Mouse (Mus musculus): ENCODE data around the gene Nelfb. TPM values are rescaled to one million over a fixed set of nuclear protein-coding genes. Genes with fewer than 3 reads are reported as not detected.
"Not testable (repeated sequence)": the region's sequence is repeated elsewhere in the genome, so short reads cannot be mapped to it uniquely, and the experiment has no call there.

Nelfb gene
- 99.9 and 102 TPM in 2 replicates for polyA plus RNA-seq (2015; fragmentation: Nextera tagmentation; extraction: Ambion mirVana)

- ATAC-seq, result peak; percentile 95
- under 1% methylated on average over 44 of the region's 44 CpGs for WGBS
Measured at GRCm38 (mm10) chr2:25211121-25211670, at the start of gene Nelfb. Gene Nelfb, minus strand, starts transcription at chr2:25211489.

GRCm38 (mm10) chr2:25258887-25259286 is 47.6 kb upstream of the Nelfb start:
- Histone ChIP-seq H3K27me3 (replicated peaks; ENCODE audit: control insufficient read depth, insufficient read depth, low read length) (peaks cover 3% of the 10 kb centered on the region; the same call in 1 of the 2 replicates), H3K9ac (ENCODE audit: low read depth, low read length) (no peak overlapping the region), H3K27ac (ENCODE audit: low read length) (no peak overlapping the region), H3K4me2 (ENCODE audit: low read depth, low read length) (no peak overlapping the region), H3K9me3 (ENCODE audit: control insufficient read depth, low read length) (no peaks in the 10 kb centered on the region), H3K4me3 (ENCODE audit: low read length) (no peak overlapping the region), H3K4me1 (ENCODE audit: control insufficient read depth, insufficient read depth, low read length) (peaks cover 23% of the 10 kb centered on the region), H3K36me3 (ENCODE audit: control insufficient read depth, insufficient read depth, low read length) (no peaks in the 10 kb centered on the region)
- ATAC-seq, result no peak
- WGBS, result 66% methylated on average over 2 of the region's 2 CpGs

More at GRCm38 (mm10) chr2:25211121-25211670, at the start of gene Nelfb:
- H3K9ac ChIP-seq (ENCODE audit: low read depth, low read length), result peak within 1 kb of the TSS; percentile 97
- H3K4me3 ChIP-seq (ENCODE audit: low read length), result peak within 1 kb of the TSS; percentile 96
- H3K36me3 ChIP-seq (ENCODE audit: control insufficient read depth, insufficient read depth, low read length), result peaks cover 7% of the 10 kb centered on the region; the same call in 1 of the 2 replicates
- H3K4me2 ChIP-seq (ENCODE audit: low read depth, low read length), result peak within 1 kb of the TSS; percentile 90
- no peaks in the 10 kb centered on the region for H3K27me3 ChIP-seq (replicated peaks; ENCODE audit: control insufficient read depth, insufficient read depth, low read length)
- H3K4me1 ChIP-seq (ENCODE audit: control insufficient read depth, insufficient read depth, low read length), result peaks cover 18% of the 10 kb centered on the region
- no peaks in the 10 kb centered on the region for H3K9me3 ChIP-seq (ENCODE audit: control insufficient read depth, low read length)
- H3K27ac ChIP-seq (ENCODE audit: low read length), result peak within 1 kb of the TSS; percentile 84

GRCm38 (mm10) chr2:25257250-25257649 is 46.0 kb upstream of the Nelfb start:
- H3K27me3 ChIP-seq (replicated peaks; ENCODE audit: control insufficient read depth, insufficient read depth, low read length); H3K4me2 ChIP-seq (ENCODE audit: low read depth, low read length); H3K9ac ChIP-seq (ENCODE audit: low read depth, low read length); H3K9me3 ChIP-seq (ENCODE audit: control insufficient read depth, low read length); H3K27ac ChIP-seq (ENCODE audit: low read length); H3K4me3 ChIP-seq (ENCODE audit: low read length); ATAC-seq; H3K36me3 ChIP-seq (ENCODE audit: control insufficient read depth, insufficient read depth, low read length): not testable (repeated sequence)
- peaks cover 14% of the 10 kb centered on the region for H3K4me1 ChIP-seq (ENCODE audit: control insufficient read depth, insufficient read depth, low read length)
- WGBS, result 85% methylated on average over 5 of the region's 5 CpGs

GRCm38 (mm10) chr2:25256443-25257109 is 45.3 kb upstream of the Nelfb start:
- not testable (repeated sequence) for H3K9me3 ChIP-seq (ENCODE audit: control insufficient read depth, low read length); H3K27me3 ChIP-seq (replicated peaks; ENCODE audit: control insufficient read depth, insufficient read depth, low read length); ATAC-seq; H3K36me3 ChIP-seq (ENCODE audit: control insufficient read depth, insufficient read depth, low read length); H3K27ac ChIP-seq (ENCODE audit: low read length)
- WGBS, result 54% methylated on average over 10 of the region's 12 CpGs
- Histone ChIP-seq H3K4me3 (ENCODE audit: low read length) (peak overlapping the region; percentile 100), H3K9ac (ENCODE audit: low read depth, low read length) (peak overlapping the region; percentile 95), H3K4me2 (ENCODE audit: low read depth, low read length) (peak overlapping the region; percentile 97), H3K4me1 (ENCODE audit: control insufficient read depth, insufficient read depth, low read length) (peaks cover 14% of the 10 kb centered on the region)

GRCm38 (mm10) chr2:25255284-25255779 is 44.0 kb upstream of the Nelfb start, which contains the start of gene Tmem203:
Gene Tmem203, plus strand, starts transcription at chr2:25255439.
- H3K4me2 ChIP-seq (ENCODE audit: low read depth, low read length), result peak within 1 kb of the TSS; percentile 97
- peak within 1 kb of the TSS; percentile 95 for H3K9ac ChIP-seq (ENCODE audit: low read depth, low read length)
- H3K4me1 ChIP-seq (ENCODE audit: control insufficient read depth, insufficient read depth, low read length), result peaks cover 14% of the 10 kb centered on the region
- H3K27me3 ChIP-seq (replicated peaks; ENCODE audit: control insufficient read depth, insufficient read depth, low read length), result no peaks in the 10 kb centered on the region
- WGBS, result under 1% methylated on average over 39 of the region's 39 CpGs
- no peaks in the 10 kb centered on the region for H3K9me3 ChIP-seq (ENCODE audit: control insufficient read depth, low read length)
- peak within 1 kb of the TSS; percentile 86 for H3K27ac ChIP-seq (ENCODE audit: low read length)
- H3K4me3 ChIP-seq (ENCODE audit: low read length), result peak within 1 kb of the TSS; percentile 100
- no peaks in the 10 kb centered on the region for H3K36me3 ChIP-seq (ENCODE audit: control insufficient read depth, insufficient read depth, low read length)
- ATAC-seq, result peak; percentile 87

GRCm38 (mm10) chr2:25252331-25252730 is 41.0 kb upstream of the Nelfb start:
- Histone ChIP-seq H3K27me3 (replicated peaks; ENCODE audit: control insufficient read depth, insufficient read depth, low read length) (no peaks in the 10 kb centered on the region), H3K4me1 (ENCODE audit: control insufficient read depth, insufficient read depth, low read length) (peaks cover 14% of the 10 kb centered on the region), H3K9me3 (ENCODE audit: control insufficient read depth, low read length) (no peaks in the 10 kb centered on the region), H3K36me3 (ENCODE audit: control insufficient read depth, insufficient read depth, low read length) (peaks cover 8% of the 10 kb centered on the region; the same call in 1 of the 2 replicates), H3K9ac (ENCODE audit: low read depth, low read length) (no peak overlapping the region), H3K4me3 (ENCODE audit: low read length) (no peak overlapping the region), H3K27ac (ENCODE audit: low read length) (no peak overlapping the region), H3K4me2 (ENCODE audit: low read depth, low read length) (no peak overlapping the region)
- no peak for ATAC-seq
- 82% methylated on average over 1 of the region's 1 CpGs for WGBS

- 76% methylated on average over 10 of the region's 10 CpGs for WGBS
- ATAC-seq, result peak; percentile 73
- peak within 1 kb of the TSS; percentile 19 for H3K4me3 ChIP-seq (ENCODE audit: low read length)
Measured at GRCm38 (mm10) chr2:25246183-25247072, 35.1 kb upstream of the Nelfb start, which contains the start of gene AL732309.1. Gene AL732309.1, minus strand, starts transcription at chr2:25246863.

GRCm38 (mm10) chr2:25244144-25244543 is 32.9 kb upstream of the Nelfb start:
- WGBS, result 85% methylated on average over 4 of the region's 4 CpGs

More at GRCm38 (mm10) chr2:25246183-25247072, 35.1 kb upstream of the Nelfb start, which contains the start of gene AL732309.1:
- Histone ChIP-seq H3K36me3 (ENCODE audit: control insufficient read depth, insufficient read depth, low read length) (peaks cover 12% of the 10 kb centered on the region; the same call in 1 of the 2 replicates), H3K27me3 (replicated peaks; ENCODE audit: control insufficient read depth, insufficient read depth, low read length) (no peaks in the 10 kb centered on the region; the same call in 1 of the 2 replicates), H3K4me1 (ENCODE audit: control insufficient read depth, insufficient read depth, low read length) (peaks cover 19% of the 10 kb centered on the region), H3K4me2 (ENCODE audit: low read depth, low read length) (peak within 1 kb of the TSS; percentile 25; the same call in 1 of the 2 replicates), H3K9ac (ENCODE audit: low read depth, low read length) (peak within 1 kb of the TSS; percentile 33; the same call in 1 of the 2 replicates), H3K9me3 (ENCODE audit: control insufficient read depth, low read length) (no peaks in the 10 kb centered on the region), H3K27ac (ENCODE audit: low read length) (peak within 1 kb of the TSS; percentile 63)

More at GRCm38 (mm10) chr2:25244144-25244543, 32.9 kb upstream of the Nelfb start:
- H3K9me3 ChIP-seq (ENCODE audit: control insufficient read depth, low read length), result no peaks in the 10 kb centered on the region
- H3K4me1 ChIP-seq (ENCODE audit: control insufficient read depth, insufficient read depth, low read length), result peaks cover 33% of the 10 kb centered on the region
- H3K27ac ChIP-seq (ENCODE audit: low read length), result no peak overlapping the region
- no peaks in the 10 kb centered on the region; the same call in 1 of the 2 replicates for H3K27me3 ChIP-seq (replicated peaks; ENCODE audit: control insufficient read depth, insufficient read depth, low read length)
- no peak overlapping the region for H3K4me3 ChIP-seq (ENCODE audit: low read length)
- no peak overlapping the region for H3K9ac ChIP-seq (ENCODE audit: low read depth, low read length)
- 0 out of 2 replicates have a peak, but pooled peaks cover 8% of the 10 kb centered on the region for H3K36me3 ChIP-seq (ENCODE audit: control insufficient read depth, insufficient read depth, low read length)
- ATAC-seq, result no peak
- no peak overlapping the region for H3K4me2 ChIP-seq (ENCODE audit: low read depth, low read length)
